Mouse (Mus musculus) right cerebral cortex, adult 2 months (tissue): Measurements from ENCODE around the gene Ttc25.
"Not testable (repeated sequence)": the region's sequence is repeated elsewhere in the genome, so short reads cannot be mapped to it uniquely, and the experiment has no call there.

Experiments
- DNase-seq, 2 experiments: peaks; one replicate each; pipeline ENCODE4 v3.0.0; 2021 to 2022; ENCODE audit warnings: low spot score in 2 of 2

Gene Ttc25

DNA sequence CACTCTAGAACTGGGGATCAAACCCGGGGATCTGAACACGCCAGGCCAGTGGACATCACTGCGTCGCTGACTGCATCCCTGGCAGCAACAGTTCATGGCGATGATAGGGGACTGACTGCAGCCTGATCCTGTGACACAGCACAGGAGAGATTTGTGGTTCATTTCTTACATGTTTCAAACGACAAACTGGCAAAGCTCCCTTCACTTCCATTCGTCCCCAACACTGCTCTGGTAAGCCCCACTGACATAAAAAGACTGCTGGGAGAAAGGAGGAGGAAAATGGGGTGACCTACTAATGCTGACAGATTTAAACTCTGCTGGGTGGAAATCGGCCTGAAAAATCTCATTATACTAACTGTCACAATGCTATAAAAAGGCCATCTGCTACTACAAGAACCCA lies 58.4 kb downstream of the Ttc25 start:
- DNase-seq = no peak

DNA sequence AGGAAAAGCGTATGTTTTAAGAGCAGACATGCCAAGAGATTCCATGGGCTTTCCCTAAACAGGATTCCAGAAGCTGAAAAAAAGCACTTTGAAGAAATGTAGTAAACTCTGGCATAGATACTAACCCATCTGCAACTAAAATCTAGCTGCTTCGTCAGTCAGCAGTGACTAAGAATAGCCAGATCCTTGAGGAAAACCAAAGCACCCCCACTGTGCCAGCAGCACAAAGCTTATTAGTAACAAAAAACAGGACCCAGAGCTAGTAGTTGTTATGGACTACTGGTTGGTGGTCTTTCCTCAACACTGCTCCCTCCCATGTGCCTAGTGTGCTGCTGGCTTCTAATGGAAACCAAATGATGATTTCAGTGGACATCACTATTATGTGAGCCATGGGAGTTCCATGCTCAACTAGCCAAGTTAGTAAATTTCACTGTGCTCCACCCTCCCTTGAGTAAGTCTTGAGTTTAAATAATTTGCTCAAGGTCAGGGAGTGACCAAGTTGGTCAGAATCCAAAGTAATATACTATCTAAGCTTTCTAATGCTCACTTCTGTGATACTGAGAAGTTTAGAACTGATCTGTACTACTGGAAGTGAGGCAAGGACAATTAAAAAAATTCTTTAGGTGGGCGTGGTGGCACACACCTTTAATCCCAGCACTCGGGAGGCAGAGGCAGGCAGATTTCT lies 59.1 kb downstream of the Ttc25 start:
- DNase-seq = no peak

GRCm38 (mm10) chr11:100605451-100605850 lies 60.0 kb downstream of the Ttc25 start:
- DNase-seq = no peak

GRCm38 (mm10) chr11:100607121-100607520 lies 61.7 kb downstream of the Ttc25 start:
- DNase-seq = no peak

GRCm38 (mm10) chr11:100608796-100609195 lies 63.4 kb downstream of the Ttc25 start:
- DNase-seq = no peak

GRCm38 (mm10) chr11:100609355-100609996 lies 64.1 kb downstream of the Ttc25 start:
- DNase-seq = no peak

GRCm38 (mm10) chr11:100609997-100610680 lies 64.7 kb downstream of the Ttc25 start:
- no peak for DNase-seq

DNA sequence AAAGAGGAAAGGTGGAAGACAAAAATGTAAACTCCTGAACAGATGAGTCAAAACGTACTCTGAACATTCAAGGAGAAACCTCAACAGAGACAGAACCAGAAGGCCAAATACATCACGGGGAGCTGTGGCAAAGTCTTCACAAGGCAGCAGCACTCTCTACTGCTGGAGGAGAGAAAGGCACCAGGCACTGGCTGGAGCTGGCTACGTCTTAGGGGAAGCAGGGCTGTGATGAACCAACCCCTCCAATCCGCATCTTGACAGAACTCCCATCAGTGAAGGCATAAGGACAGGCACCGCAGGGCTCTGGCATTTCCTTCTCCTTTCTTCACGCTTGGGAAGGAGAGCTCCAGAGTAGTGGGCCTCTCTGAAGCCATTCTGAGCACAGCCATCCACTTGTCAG lies 66.2 kb downstream of the Ttc25 start:
- DNase-seq = no peak

- DNase-seq = no peak
Measured at GRCm38 (mm10) chr11:100613241-100613640, 67.8 kb downstream of the Ttc25 start.

DNA sequence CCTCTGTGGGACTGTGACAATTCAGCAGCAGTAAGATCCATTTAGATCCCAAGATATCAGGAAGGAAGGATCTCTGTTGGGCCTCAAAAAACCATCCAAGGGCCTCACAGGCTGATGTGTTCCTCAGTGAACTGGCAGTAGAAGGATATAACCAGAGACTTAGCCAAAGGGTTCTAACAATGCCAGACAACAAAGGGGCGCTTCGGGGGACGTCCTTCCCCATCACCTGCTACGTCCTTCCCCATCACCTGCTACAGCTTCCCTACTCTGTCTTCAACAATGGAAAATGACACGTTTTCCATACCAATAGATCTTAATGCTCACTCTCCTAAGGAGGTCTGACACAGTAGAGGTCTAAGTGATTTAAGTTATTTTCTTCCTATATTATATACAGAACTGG lies 70.9 kb downstream of the Ttc25 start:
- DNase-seq = no peak

GRCm38 (mm10) chr11:100616836-100617235 lies 71.4 kb downstream of the Ttc25 start:
- not testable (repeated sequence) for DNase-seq

DNA sequence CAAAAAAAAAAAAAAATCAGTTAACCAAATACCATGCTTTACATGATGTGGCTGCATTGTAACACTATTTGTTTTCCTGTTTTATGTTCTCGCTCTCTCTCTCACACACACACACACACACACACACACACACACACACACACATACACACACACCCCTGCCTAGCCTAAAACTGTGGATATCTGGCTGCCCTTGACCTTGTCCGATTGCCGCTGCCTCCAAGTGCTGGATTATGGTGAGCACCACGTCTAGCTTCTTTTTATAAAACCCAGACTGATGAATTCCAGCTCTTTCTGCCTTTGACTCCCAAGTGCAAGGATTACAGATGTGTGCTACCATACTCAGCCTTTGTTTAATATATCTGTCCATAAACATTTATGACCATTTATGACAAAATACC lies 72.1 kb downstream of the Ttc25 start:
- no peak for DNase-seq

- peak; percentile 56 to 61 for DNase-seq
Measured at GRCm38 (mm10) chr11:100618761-100619484, 73.5 kb downstream of the Ttc25 start, which contains the start of gene Nkiras2. Nkiras2 (plus strand) TSS chr11:100619244.

DNA sequence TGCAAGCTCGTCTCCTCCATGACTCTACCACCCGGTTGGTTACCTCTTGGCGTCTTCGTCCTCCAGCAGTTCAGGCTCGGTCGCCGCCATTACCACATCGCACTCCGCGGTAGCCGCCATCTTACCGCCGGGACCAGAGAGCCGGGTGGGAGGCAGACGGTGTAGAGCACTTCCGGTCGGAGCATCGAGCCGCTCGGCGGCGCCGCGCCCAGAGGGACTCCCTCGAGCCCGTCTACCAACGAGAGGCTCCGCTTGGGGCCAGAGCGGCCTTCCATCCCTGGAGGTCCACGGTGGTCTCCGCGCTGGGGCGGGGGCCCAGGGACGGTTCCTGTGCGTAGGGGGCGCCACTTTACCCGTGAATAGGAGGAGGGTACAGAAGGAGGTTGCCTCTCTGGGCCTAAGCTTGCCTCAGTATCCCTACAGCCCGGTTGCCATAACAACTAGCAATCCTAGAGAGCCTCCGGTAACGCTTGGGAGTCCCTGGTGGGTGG lies 74.1 kb downstream of the Ttc25 start:
- DNase-seq = peak; percentile 97

DNA sequence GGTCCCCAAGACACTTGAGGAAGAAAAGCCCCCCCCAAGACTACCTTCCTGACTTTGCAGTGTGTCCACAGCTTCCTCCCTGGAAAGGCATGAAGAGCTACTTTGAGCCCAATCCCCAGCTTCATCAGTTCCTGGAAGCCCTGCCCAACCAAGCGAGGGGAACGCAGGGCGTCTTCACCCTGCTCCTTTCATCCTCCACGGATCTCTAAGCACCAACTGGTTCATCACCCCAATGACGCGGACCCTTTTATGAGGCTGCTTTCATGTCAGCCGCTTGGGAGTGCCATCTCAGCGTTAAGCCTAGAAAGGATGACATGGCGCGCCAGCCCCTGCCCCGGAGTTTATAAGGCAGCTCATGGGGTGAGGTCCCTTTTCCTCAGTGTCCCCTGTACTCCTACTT lies 74.6 kb downstream of the Ttc25 start, which contains the start of gene Dnajc7:
Dnajc7 (minus strand) TSS at position 187 of the 400 bp plus-strand sequence.
- DNase-seq = no peak
